Mouse (Mus musculus) intestine, postnatal 0 days (tissue): Measurements from ENCODE around the gene Hddc3. TPM values are rescaled to one million over a fixed set of nuclear protein-coding genes. Genes with fewer than 3 reads are reported as not detected.

Experiments
- ATAC-seq: fragments of 200-750 bp; cut with Nextera tagmentation; 2 replicates; pipeline ENCODE4 v1.8.0; 2017; ENCODE audit warnings: mild to moderate bottlenecking, moderate TSS enrichment, moderate library complexity
- H3K27ac ChIP-seq: fragments of 300-500 bp; sonication (generic); 2 replicates; pipeline ENCODE4 v1.5.1; 2014; ENCODE audit warnings: mild to moderate bottlenecking, low read depth, low read length, moderate library complexity
- H3K27me3 ChIP-seq: fragments of 300-500 bp; sonication (generic); replicated peaks from 2 replicates; pipeline ENCODE4 v1.6.1; 2014; ENCODE audit warnings: low read length, mixed read lengths; ENCODE audit not compliant: control insufficient read depth, insufficient read depth
- H3K36me3 ChIP-seq: fragments of 300-500 bp; sonication (generic); 2 replicates; pipeline ENCODE4 v1.6.1; 2014; ENCODE audit warnings: mild to moderate bottlenecking, moderate library complexity; ENCODE audit not compliant: control insufficient read depth, insufficient read depth
- H3K4me1 ChIP-seq: fragments of 300-500 bp; sonication (generic); replicated peaks from 2 replicates; pipeline ENCODE4 v1.6.1; 2014; ENCODE audit warnings: antibody characterized with exemption, low read length, mixed read lengths; ENCODE audit not compliant: control insufficient read depth, insufficient read depth
- H3K4me2 ChIP-seq: fragments of 300-500 bp; sonication (generic); replicated peaks from 2 replicates; pipeline ENCODE4 v1.6.1; 2014; ENCODE audit warnings: low read depth, mild to moderate bottlenecking, moderate library complexity
- H3K4me3 ChIP-seq: fragments of 300-500 bp; sonication (generic); 2 replicates; pipeline ENCODE4 v1.5.1; 2014; ENCODE audit warnings: low read depth, low read length
- H3K9ac ChIP-seq: fragments of 300-500 bp; sonication (generic); 2 replicates; pipeline ENCODE4 v1.6.1; 2014; ENCODE audit warnings: mild to moderate bottlenecking, low read depth, low read length
- H3K9me3 ChIP-seq: fragments of 300-500 bp; sonication (generic); 2 replicates; pipeline ENCODE4 v1.6.1; 2016; ENCODE audit warnings: mixed run types; ENCODE audit not compliant: control insufficient read depth
- CTCF ChIP-seq: sonication (generic); IDR thresholded peaks from 2 replicates; pipeline ENCODE4 v1.5.1; 2016; ENCODE audit warnings: low read depth, mild to moderate bottlenecking, control low read depth, antibody characterized with exemption, moderate library complexity
- WGBS: fragments of 180-500 bp; shearing (Covaris S2); extraction: QIAGEN DNeasy Blood & Tissue Kit; methylation state at CpG from one replicate; pipeline ENCODE4 v1.1.7; 2014; 5-methylcytosine and 5-hydroxymethylcytosine counted together
- polyA plus RNA-seq: library from polyadenylated mRNA; unstranded; fragments of >200 nt; fragmentation: Nextera tagmentation; extraction: Ambion mirVana; gene quantifications from 2 replicates; pipeline ENCODE4 v1.2.1, GENCODE M21; 2015

The Hddc3 gene
- polyA plus RNA-seq, 1 experiment from 2014 or later = 8.8 TPM

DNA sequence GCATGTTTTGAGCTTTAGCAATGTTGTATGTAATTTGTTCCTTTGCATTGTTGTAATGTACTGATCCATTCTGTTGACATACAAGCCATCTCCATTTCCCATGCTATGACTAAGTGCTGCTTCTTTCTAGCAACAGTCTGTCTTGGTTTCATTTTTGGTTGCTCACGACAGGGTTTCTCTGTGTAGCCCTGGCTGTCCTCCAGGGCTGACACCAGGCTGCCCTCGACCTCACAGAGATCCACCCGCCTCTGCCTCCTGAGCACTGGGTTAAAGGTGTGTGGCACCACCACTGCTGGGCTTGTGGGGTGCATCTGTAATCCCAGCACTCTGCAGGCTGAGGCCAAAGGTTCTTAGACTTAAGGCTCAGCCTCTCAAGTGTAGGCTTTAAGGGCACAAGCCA is 43.3 kb upstream of the Hddc3 start:
- H3K4me3 ChIP-seq = no peak overlapping the region
- no peak overlapping the region for H3K9ac ChIP-seq
- no peaks in the 10 kb centered on the region for H3K4me1 ChIP-seq
- H3K27ac ChIP-seq = no peak overlapping the region; the same call in 1 of the 2 replicates
- no peak overlapping the region for H3K4me2 ChIP-seq
- 85% methylated on average over 3 of the region's 3 CpGs for WGBS
- H3K9me3 ChIP-seq = no peaks in the 10 kb centered on the region
- TF ChIP-seq CTCF = no peak
- no peak for ATAC-seq
- no peaks in the 10 kb centered on the region for H3K27me3 ChIP-seq
- peaks cover 31% of the 10 kb centered on the region for H3K36me3 ChIP-seq

DNA sequence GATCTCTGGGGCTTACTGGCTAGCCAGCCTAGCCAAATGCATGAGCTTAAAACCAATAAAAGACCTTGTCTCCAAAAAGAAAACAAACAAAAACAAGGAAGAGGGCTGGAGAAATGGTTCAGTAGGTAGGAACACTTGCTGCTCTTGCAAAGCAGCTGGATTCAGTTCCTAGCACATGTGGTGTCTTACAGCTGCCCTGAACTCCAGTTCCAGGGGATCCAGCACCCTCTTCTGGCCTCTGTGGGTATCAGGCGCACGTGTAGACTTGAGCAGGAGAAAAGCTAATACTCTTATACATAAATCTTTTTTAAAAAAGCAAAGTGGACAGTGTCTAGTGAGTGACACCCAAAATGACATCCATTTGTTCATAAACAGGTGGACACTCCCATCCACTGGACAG is 41.4 kb upstream of the Hddc3 start:
- WGBS = 89% methylated on average over 2 of the region's 2 CpGs
- no peak overlapping the region for H3K9ac ChIP-seq
- TF ChIP-seq CTCF = peak; percentile 49
- ATAC-seq = no peak
- peaks cover 48% of the 10 kb centered on the region for H3K36me3 ChIP-seq
- H3K4me1 ChIP-seq = no peaks in the 10 kb centered on the region
- H3K27me3 ChIP-seq = no peaks in the 10 kb centered on the region
- no peak overlapping the region for H3K27ac ChIP-seq
- H3K4me2 ChIP-seq = no peak overlapping the region
- H3K9me3 ChIP-seq = no peaks in the 10 kb centered on the region
- H3K4me3 ChIP-seq = no peak overlapping the region

DNA sequence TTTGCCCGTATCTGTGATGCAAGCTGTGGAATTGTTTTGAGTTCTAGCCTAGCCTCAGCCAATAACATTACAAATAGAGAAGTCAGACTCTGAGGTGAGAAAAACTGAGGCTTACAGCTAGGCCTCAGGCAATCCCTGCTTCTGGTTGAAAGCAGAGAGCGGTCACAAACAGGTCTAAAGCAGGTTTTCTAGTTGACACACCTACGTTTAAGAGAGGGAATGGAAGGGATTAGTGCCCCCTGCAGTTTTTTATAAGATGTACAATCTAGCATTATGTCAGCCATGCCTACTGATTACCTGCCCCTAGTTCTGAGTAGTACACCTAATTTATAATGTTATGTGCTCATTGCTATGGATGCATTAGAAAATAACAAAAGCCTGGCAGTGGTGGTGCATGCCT is 35.1 kb upstream of the Hddc3 start:
- peaks cover 71% of the 10 kb centered on the region for H3K36me3 ChIP-seq
- H3K4me2 ChIP-seq = no peak overlapping the region
- H3K4me3 ChIP-seq = no peak overlapping the region
- H3K9me3 ChIP-seq = no peaks in the 10 kb centered on the region
- WGBS = 72% methylated on average over 3 of the region's 3 CpGs
- H3K27me3 ChIP-seq = no peaks in the 10 kb centered on the region
- peak; percentile 44 for TF ChIP-seq CTCF
- H3K4me1 ChIP-seq = no peaks in the 10 kb centered on the region
- no peak overlapping the region for H3K27ac ChIP-seq
- ATAC-seq = no peak
- no peak overlapping the region for H3K9ac ChIP-seq

DNA sequence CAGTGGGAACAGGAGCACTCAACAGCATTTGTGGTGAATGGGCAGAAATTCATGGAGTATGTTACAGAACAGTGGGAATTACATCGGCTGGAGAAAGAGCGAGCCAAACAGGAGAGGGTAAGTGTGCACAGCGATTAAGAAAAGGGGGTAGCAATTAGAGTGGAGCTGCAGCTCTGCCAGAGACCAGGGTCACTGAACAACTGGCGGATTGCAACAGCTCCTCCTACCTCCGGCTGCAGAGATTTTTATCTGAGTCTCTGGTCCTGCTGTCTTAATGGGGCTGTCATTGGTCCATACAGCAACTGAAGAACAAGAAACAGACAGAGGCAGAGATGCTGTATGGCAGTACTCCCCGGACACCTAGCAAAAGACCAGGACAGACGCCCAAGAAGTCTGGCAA is 32.1 kb upstream of the Hddc3 start:
- Histone ChIP-seq H3K36me3 (peaks cover 76% of the 10 kb centered on the region), H3K9ac (no peak overlapping the region), H3K27ac (no peak overlapping the region), H3K4me2 (no peak overlapping the region), H3K4me1 (no peaks in the 10 kb centered on the region), H3K4me3 (no peak overlapping the region), H3K27me3 (no peaks in the 10 kb centered on the region), H3K9me3 (no peaks in the 10 kb centered on the region)
- ATAC-seq = no peak
- no peak for TF ChIP-seq CTCF
- WGBS = 79% methylated on average over 7 of the region's 7 CpGs

DNA sequence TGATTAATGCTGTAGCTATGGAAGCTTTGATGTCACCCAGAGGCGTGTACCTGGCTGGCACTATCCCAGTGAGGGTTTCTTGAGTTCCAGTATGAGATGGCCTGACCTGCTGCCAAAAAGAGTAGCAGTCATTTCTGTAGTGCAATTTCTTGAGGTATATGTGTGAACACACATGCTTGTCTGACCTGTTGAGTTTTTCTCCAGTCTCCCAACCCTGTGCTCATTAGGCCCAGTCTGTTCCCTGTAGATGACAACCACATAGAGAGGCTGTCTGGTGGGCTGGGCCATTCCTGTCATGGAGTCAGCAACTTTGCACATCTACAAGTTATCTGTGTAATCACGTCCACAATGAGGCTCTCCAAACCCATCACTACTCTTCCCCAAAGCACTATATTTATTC is 27.2 kb upstream of the Hddc3 start:
- H3K27me3 ChIP-seq = no peaks in the 10 kb centered on the region
- 81% methylated on average over 2 of the region's 2 CpGs for WGBS
- H3K4me1 ChIP-seq = no peaks in the 10 kb centered on the region
- H3K9ac ChIP-seq = no peak overlapping the region
- H3K36me3 ChIP-seq = peaks cover 67% of the 10 kb centered on the region
- no peak for ATAC-seq
- TF ChIP-seq CTCF = no peak
- no peak overlapping the region for H3K4me2 ChIP-seq
- no peak overlapping the region for H3K4me3 ChIP-seq
- H3K27ac ChIP-seq = no peak overlapping the region
- no peaks in the 10 kb centered on the region for H3K9me3 ChIP-seq

DNA sequence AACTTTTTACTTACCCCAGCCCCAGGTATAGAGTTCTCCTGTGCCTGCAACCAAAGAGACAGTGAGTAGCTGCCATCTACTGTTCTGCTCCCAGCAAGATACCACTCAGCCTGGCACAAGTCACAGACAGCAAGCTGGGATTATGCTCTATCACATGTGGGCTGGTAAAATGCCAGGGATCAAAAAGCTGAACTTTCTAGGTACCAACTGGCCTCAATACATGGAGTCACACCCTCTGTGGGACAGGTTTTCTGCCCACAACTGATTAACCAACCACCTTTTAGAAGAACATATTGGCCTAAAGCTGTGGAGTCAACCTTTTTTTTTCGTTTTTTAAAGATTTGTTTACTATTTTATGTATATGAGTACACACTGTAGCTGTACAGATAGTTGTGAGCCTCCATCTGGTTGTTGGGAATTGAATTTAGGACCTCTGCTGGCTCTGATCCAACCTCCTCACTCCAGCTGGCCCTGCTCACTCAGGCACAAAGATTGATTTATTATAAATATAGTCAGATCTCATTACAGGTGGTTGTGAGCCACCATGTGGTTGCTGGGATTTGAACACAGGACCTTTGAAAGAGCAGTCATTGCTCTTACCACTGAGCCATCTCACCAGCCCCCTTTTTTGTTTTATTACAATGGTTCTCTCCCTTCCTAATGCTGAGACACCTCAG is 25.3 kb upstream of the Hddc3 start:
- Histone ChIP-seq H3K9me3 (no peaks in the 10 kb centered on the region), H3K4me2 (no peak overlapping the region), H3K4me1 (no peaks in the 10 kb centered on the region), H3K4me3 (no peak overlapping the region), H3K36me3 (peaks cover 56% of the 10 kb centered on the region), H3K27me3 (no peaks in the 10 kb centered on the region), H3K9ac (no peak overlapping the region), H3K27ac (no peak overlapping the region)
- no peak for TF ChIP-seq CTCF
- 57% methylated on average over 1 of the region's 1 CpGs for WGBS
- ATAC-seq = no peak

DNA sequence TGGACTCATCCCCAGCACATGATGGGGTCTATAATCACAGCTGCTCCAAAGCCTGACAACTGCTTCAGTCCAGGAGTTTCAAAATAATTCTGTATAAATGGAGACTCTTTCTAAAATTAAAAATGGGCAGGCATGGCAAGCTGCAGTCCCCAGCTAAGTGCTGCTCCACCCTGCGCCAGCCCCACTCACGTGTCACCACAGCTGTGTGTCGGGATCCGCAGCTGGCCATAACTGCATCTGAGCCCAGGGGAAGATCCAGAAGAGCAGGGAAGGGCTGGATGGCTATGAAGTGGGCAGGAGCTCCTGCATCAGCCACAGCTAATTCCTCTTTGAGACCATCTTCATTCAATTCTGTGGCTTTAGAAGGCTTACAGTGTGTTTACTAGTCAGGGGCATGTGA is 24.2 kb upstream of the Hddc3 start:
- Histone ChIP-seq H3K9me3 (no peaks in the 10 kb centered on the region), H3K4me3 (no peak overlapping the region), H3K9ac (no peak overlapping the region), H3K4me2 (no peak overlapping the region), H3K27ac (no peak overlapping the region), H3K27me3 (no peaks in the 10 kb centered on the region), H3K4me1 (no peaks in the 10 kb centered on the region), H3K36me3 (peaks cover 46% of the 10 kb centered on the region)
- no peak for TF ChIP-seq CTCF
- WGBS = 92% methylated on average over 4 of the region's 4 CpGs
- ATAC-seq = no peak
